Mouse (Mus musculus) heart, adult 2 months (tissue): ENCODE results near the gene Zfp637.

ENCODE experiments used
- CTCF ChIP-seq: fragments of 200-600 bp; IDR thresholded peaks from 2 replicates; pipeline ENCODE4 v1.8.1; 2022; ENCODE audit warnings: antibody characterized with exemption, mild to moderate bottlenecking, moderate library complexity
- EP300 ChIP-seq: fragments of 200-500 bp; IDR thresholded peaks from 2 replicates; pipeline ENCODE4 v1.6.1; 2011; ENCODE audit warnings: low read depth, low read length, control low read depth; ENCODE audit not compliant: insufficient read depth

GRCm38 (mm10) chr6:117868187-117868586 is 27.2 kb downstream of the Zfp637 start:
- no peak for TF ChIP-seq EP300
- TF ChIP-seq CTCF: no peak
